Comparison of ENCODE assay signal across 9 mouse cellular contexts in genomic region chr16:96103036-96103435, GRCm38 (mm10). TPM values are rescaled to one million over a fixed set of nuclear protein-coding genes. Genes with fewer than 3 reads are reported as not detected.
DNase-seq lines count a peak whose midpoint lies in the region; ATAC-seq lines count a peak whose summit lies in the region.
"Had no signal": no experiment of that assay in that cellular context is flagged by ENCODE, and none has a peak within 500 bp of the region (broad histone marks: within the 10 kb centered on the region; RNA-seq: fewer than 3 reads in every experiment).

No protein-coding gene starts in this region.

- 48% methylated on average over 2 of the region's 2 CpGs for WGBS in hindbrain, embryonic 10.5 days
- WGBS in hindbrain, embryonic 13.5 days: 39% methylated on average over 2 of the region's 2 CpGs

- ATAC-seq in hindbrain, embryonic 13.5 days (ENCODE audit: low FRiP score): no peak

- no peak overlapping the region for H3K27ac ChIP-seq in hindbrain, embryonic 10.5 days
- H3K27ac ChIP-seq in hindbrain, embryonic 13.5 days: no peak overlapping the region
- H3K27ac ChIP-seq: midbrain, embryonic 10.5 days had no signal

- H3K27me3 ChIP-seq in hindbrain, embryonic 10.5 days (ENCODE audit: insufficient read depth, poor library complexity, severe bottlenecking): no peaks in the 10 kb centered on the region
- H3K27me3 ChIP-seq in hindbrain, embryonic 13.5 days: no peaks in the 10 kb centered on the region

- H3K36me3 ChIP-seq in hindbrain, embryonic 10.5 days: no peaks in the 10 kb centered on the region
- no peaks in the 10 kb centered on the region for H3K36me3 ChIP-seq in hindbrain, embryonic 13.5 days
- H3K36me3 ChIP-seq: midbrain, embryonic 10.5 days had no signal

- H3K4me3 ChIP-seq in hindbrain, embryonic 10.5 days: no peak overlapping the region
- H3K4me3 ChIP-seq in hindbrain, embryonic 13.5 days: no peak overlapping the region
- H3K4me3 ChIP-seq: midbrain, embryonic 10.5 days had no signal

- H3K4me2 ChIP-seq in hindbrain, embryonic 13.5 days: no peak overlapping the region

- DNase-seq in hindbrain, embryonic 10.5 days (ENCODE audit: low spot score): peak; percentile 16
- DNase-seq in thymus, postnatal 0 days (ENCODE audit: low spot score): peak; percentile 42
- DNase-seq in thymus, postnatal 36 days: no peak
- DNase-seq in embryo, embryonic 10.5 days (ENCODE audit: low spot score): peak; percentile 61
- no peak for DNase-seq in left cerebral cortex, adult 11 months (ENCODE audit: low spot score)
- DNase-seq in cerebellum, adult 9-11 months: no peak
- DNase-seq: adrenal gland, postnatal 25 days had no signal

- no peaks in the 10 kb centered on the region for H3K9me3 ChIP-seq in hindbrain, embryonic 10.5 days
- H3K9me3 ChIP-seq in hindbrain, embryonic 13.5 days: no peaks in the 10 kb centered on the region
- H3K9me3 ChIP-seq: midbrain, embryonic 10.5 days had no signal

- no peaks in the 10 kb centered on the region for H3K4me1 ChIP-seq in hindbrain, embryonic 10.5 days (replicated peaks)
- no peaks in the 10 kb centered on the region for H3K4me1 ChIP-seq in hindbrain, embryonic 13.5 days (replicated peaks)
- H3K4me1 ChIP-seq: midbrain, embryonic 10.5 days had no signal

- no peak overlapping the region for H3K9ac ChIP-seq in hindbrain, embryonic 13.5 days

RNA-seq across cellular contexts. Expression of gene Brwd1, which starts 20.7 kb away (rescaled TPM):
- 138 and 164 TPM in 2 replicates for polyA plus RNA-seq in hindbrain, embryonic 10.5 days (2016; fragmentation: Nextera tagmentation; extraction: Ambion mirVana)
- 279 and 297 TPM in 2 replicates for polyA plus RNA-seq in hindbrain, embryonic 13.5 days (2015; fragmentation: Nextera tagmentation; extraction: Ambion mirVana)
- polyA plus RNA-seq in thymus, postnatal 0 days (2015; fragmentation: Nextera tagmentation; extraction: Ambion mirVana): 56.8 and 62.9 TPM in 2 replicates

RNA-seq across cellular contexts. Expression of gene Hmgn1, which starts 24.5 kb away (rescaled TPM):
- polyA plus RNA-seq in hindbrain, embryonic 10.5 days (2016; fragmentation: Nextera tagmentation; extraction: Ambion mirVana): 705 and 803 TPM in 2 replicates
- polyA plus RNA-seq in hindbrain, embryonic 13.5 days (2015; fragmentation: Nextera tagmentation; extraction: Ambion mirVana): 433 and 477 TPM in 2 replicates
- 380 and 399 TPM in 2 replicates for polyA plus RNA-seq in thymus, postnatal 0 days (2015; fragmentation: Nextera tagmentation; extraction: Ambion mirVana)

RNA-seq across cellular contexts. Expression of gene Wrb, which starts 42.2 kb away (rescaled TPM):
- polyA plus RNA-seq in hindbrain, embryonic 10.5 days (2016; fragmentation: Nextera tagmentation; extraction: Ambion mirVana): 115 and 117 TPM in 2 replicates
- 169 and 172 TPM in 2 replicates for polyA plus RNA-seq in hindbrain, embryonic 13.5 days (2015; fragmentation: Nextera tagmentation; extraction: Ambion mirVana)
- 26.3 and 26.8 TPM in 2 replicates for polyA plus RNA-seq in thymus, postnatal 0 days (2015; fragmentation: Nextera tagmentation; extraction: Ambion mirVana)

Comparison
In these comparisons a context has a peak if more than half of its experiments do, and no peak if none do; other contexts are left out.
1. DNase-seq: peak in hindbrain, embryonic 10.5 days (single experiment), thymus, postnatal 0 days (single experiment) and embryo, embryonic 10.5 days (single experiment); none in thymus, postnatal 36 days (0 of 2), left cerebral cortex, adult 11 months (single experiment) and cerebellum, adult 9-11 months (single experiment).